Mouse (Mus musculus) heart, adult 2 months (tissue): ENCODE measurements around the gene Styxl1.

Experiments used
- CTCF ChIP-seq: fragments of 200-600 bp; IDR thresholded peaks from 2 replicates; pipeline ENCODE4 v1.8.1; 2022; ENCODE audit warnings: antibody characterized with exemption, mild to moderate bottlenecking, moderate library complexity
- EP300 ChIP-seq: fragments of 200-500 bp; IDR thresholded peaks from 2 replicates; pipeline ENCODE4 v1.6.1; 2011; ENCODE audit warnings: low read depth, low read length, control low read depth; ENCODE audit not compliant: insufficient read depth
- POLR2A ChIP-seq: fragments of 200-500 bp; IDR thresholded peaks from 2 replicates; pipeline ENCODE4 v1.6.1; 2011; ENCODE audit warnings: mild to moderate bottlenecking, low read depth, low read length, control low read depth; ENCODE audit not compliant: insufficient read depth

- TF ChIP-seq POLR2A = no peak
- TF ChIP-seq CTCF = no peak
- 0 out of 2 replicates have a peak, but pooled peaks have one; percentile 6 for TF ChIP-seq EP300
Observed at GRCm38 (mm10) chr5:135725391-135725841, 52.8 kb downstream of the Styxl1 start.
